Mouse (Mus musculus): ENCODE data around the gene Cmtm2b.
A peak's percentile ranks its signal among the peaks of the same experiment; 100 is the strongest.
"Not testable (repeated sequence)": the region's sequence is repeated elsewhere in the genome, so short reads cannot be mapped to it uniquely, and the experiment has no call there.

The Cmtm2b gene

GRCm38 (mm10) chr8:104321930-104322329 lies at the start of gene Cmtm2b:
Gene Cmtm2b, plus strand, starts transcription at chr8:104322230.
- not testable (repeated sequence) for DNase-seq (ENCODE audit: low spot score in 2 of 2)

DNA sequence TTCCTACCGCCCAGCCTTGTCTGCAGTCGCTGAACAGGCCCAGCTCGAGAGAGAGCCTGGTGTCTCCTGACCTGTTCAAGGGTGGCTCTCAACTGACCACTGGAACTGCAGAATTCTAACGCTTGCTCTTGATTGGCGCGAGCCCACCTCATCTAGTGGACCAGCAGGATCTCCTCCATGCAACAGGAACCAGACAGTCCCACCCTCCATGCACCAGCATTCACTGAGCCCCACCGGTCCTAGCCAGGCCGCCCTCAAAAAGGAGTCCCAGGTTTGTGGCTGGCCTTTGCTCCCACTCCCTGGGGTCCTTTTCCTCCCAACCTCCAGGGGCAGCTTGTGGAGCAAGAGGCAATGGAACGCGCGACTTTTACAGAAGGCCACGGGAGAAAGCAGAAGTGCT lies 28.9 kb upstream of the Cmtm2b start, which contains the start of gene Cmtm2a:
Gene Cmtm2a, minus strand, starts transcription at position 101 of the 400 bp plus-strand sequence.
- not testable (repeated sequence) for DNase-seq (ENCODE audit: low spot score in 2 of 2)

DNA sequence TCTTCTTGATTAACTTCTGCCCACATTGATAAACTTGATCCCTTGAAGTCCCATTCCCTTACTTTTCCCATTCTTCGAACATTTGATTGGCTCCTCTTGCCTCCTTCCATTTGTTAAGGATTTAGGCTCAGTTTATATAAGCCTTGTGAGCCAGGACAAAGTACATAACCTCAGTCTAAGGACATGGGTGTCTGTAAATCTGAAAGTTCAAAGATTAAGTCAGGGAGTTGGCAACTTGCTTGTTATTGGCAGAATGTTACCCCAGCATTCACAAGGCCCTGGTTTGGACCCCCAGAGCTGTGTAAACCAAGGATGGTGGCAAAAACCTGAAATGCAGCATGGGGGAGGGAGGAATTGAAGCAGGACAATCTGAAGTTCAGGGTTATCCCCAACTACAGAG lies 27.6 kb upstream of the Cmtm2b start:
- no peak for DNase-seq (ENCODE audit: low spot score in 2 of 2)

DNA sequence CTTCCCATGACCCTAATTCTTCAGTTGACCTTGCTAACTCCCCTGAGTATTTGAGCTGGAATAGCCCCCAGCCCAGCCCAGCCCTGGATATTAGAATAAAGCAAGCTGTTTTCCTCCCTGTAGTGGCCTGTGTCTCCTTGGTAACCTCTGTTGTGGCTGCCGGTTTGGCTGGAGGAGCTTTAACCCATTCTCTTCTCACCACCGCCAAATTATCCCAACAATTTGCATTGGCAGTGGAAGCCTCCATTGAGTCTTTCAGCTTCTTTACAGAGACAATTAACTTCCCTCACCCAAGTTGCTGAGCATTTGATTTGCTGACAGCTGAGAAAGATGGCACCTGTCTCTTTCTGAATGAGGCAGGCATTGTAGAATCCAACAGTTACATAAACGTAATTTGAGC lies 20.5 kb upstream of the Cmtm2b start:
- DNase-seq (ENCODE audit: low spot score in 2 of 2): not testable (repeated sequence)

GRCm38 (mm10) chr8:104302536-104302935 lies 19.5 kb upstream of the Cmtm2b start:
- DNase-seq (ENCODE audit: low spot score in 2 of 2): not testable (repeated sequence)

GRCm38 (mm10) chr8:104304962-104305361 lies 17.1 kb upstream of the Cmtm2b start:
- no peak for DNase-seq (ENCODE audit: low spot score in 2 of 2)

DNA sequence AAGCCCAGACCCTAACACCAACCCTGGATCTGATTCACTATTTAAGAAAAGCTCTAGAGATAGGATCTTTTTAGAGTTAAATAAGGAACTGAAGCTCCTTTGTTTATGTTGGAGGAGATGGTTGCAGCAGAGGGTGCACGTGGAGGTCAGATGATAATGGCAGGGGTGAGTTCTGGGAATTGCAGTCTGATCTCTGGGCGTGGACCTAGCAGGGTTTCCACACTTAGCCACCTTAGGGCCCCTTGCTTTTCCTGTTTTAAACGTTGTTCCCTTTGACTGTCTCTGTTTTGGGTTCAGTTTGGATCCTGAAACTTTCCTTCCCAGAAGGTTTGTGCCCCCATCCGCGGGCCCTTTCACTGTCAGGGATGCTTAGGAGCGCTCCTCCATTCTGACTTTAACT lies 13.7 kb upstream of the Cmtm2b start:
- DNase-seq (ENCODE audit: low spot score in 2 of 2): not testable (repeated sequence)

- not testable (repeated sequence) for DNase-seq (ENCODE audit: low spot score in 2 of 2)
These were observed 12.4 kb upstream of the Cmtm2b start, which contains the start of the genes Gm45711 and Cmtm1 for GRCm38 (mm10) chr8:104309441-104310155. Gene Gm45711, minus strand, starts transcription at chr8:104310081. Gene Cmtm1, minus strand, starts transcription at chr8:104310145.

GRCm38 (mm10) chr8:104312023-104312422 lies 10.0 kb upstream of the Cmtm2b start:
- DNase-seq (ENCODE audit: low spot score in 2 of 2): not testable (repeated sequence)

DNA sequence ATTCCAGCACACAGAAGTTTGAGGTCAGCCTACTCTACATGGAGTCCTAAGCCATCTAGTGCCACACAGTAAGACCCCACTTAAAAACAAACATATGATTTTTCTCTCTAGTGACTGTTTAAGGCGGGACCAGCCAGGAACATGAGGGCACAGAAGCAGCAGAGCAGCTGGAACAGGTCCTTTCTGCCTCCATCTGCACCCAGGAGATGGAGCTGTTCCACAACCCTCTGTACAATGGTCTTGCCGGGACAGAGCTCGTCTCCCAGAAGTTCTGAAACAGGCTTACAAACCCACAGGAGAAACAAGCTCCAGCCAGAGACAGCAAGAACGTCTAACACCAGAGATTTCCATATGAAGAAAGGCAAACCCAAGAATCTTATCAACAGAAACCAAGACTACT lies 8.7 kb upstream of the Cmtm2b start:
- DNase-seq (ENCODE audit: low spot score in 2 of 2): no peak

GRCm38 (mm10) chr8:104321267-104321666 lies 763 bp upstream of the Cmtm2b start, which contains the start of gene Gm11020:
Gene Gm11020, plus strand, starts transcription at chr8:104321567.
- DNase-seq (ENCODE audit: low spot score in 2 of 2): not testable (repeated sequence)

GRCm38 (mm10) chr8:104332665-104333631 lies 10.9 kb downstream of the Cmtm2b start:
- no peak for DNase-seq (ENCODE audit: low spot score in 2 of 2)

- DNase-seq (ENCODE audit: low spot score in 2 of 2): no peak
These were observed 11.8 kb downstream of the Cmtm2b start for GRCm38 (mm10) chr8:104333786-104334185.

GRCm38 (mm10) chr8:104334196-104334595 lies 12.2 kb downstream of the Cmtm2b start:
- no peak for DNase-seq (ENCODE audit: low spot score in 2 of 2)

DNA sequence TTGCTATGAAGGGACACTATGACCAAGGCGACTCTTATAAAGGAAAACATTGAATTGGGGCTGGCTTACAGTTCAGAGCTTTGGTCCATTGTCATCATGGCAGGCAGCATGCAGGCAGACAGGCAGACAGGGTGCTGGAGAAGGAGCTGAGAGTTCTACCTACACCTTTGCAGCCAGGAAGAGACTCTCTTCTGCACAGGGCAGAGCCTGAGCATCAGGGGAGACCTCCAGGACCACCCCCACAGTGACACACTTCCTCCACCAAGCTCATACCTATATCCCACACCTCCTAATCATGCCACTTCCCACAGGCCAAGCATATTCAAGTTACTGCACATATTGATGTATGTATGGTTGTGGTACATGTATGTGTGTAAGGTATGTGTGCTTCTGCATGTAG lies 14.8 kb downstream of the Cmtm2b start:
- DNase-seq (ENCODE audit: low spot score in 2 of 2): no peak

GRCm38 (mm10) chr8:104337890-104338289 lies 15.9 kb downstream of the Cmtm2b start:
- DNase-seq (ENCODE audit: low spot score in 2 of 2): no peak

- no peak for DNase-seq (ENCODE audit: low spot score in 2 of 2)
These were observed 17.4 kb downstream of the Cmtm2b start, which contains the start of gene Cmtm3 for GRCm38 (mm10) chr8:104339229-104339982. Gene Cmtm3, plus strand, starts transcription at chr8:104339410.

GRCm38 (mm10) chr8:104339983-104340232 lies 17.9 kb downstream of the Cmtm2b start:
- no peak for DNase-seq (ENCODE audit: low spot score in 2 of 2)

- DNase-seq (ENCODE audit: low spot score in 2 of 2): peak; percentile 45 to 70
These were observed 18.4 kb downstream of the Cmtm2b start for GRCm38 (mm10) chr8:104340233-104341105.

DNA sequence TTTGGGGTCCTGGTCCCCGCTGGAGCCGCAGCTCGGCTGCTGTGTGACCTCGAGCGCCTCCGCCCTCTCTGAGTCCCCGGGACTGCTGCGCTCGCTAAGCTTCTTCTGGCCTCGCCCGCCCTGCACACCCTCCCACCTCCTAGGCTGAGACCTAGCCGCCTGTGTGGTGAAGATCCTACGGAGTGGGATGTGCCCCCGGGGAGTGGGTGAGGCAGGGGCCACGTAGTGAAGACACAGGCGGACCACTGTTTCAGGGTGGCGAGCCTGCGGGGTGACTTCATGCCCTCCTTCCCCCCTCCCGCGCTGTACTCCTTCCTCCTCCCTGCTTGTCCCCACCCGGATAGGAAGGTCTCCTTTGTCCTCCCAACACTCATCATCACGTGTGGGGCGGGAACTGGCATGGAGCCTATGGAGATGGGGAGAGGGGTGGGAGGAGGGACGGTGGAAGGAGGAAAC lies 19.1 kb downstream of the Cmtm2b start:
- peak in 1 of 2 experiments; percentile 4 for DNase-seq (ENCODE audit: low spot score in 2 of 2)

- no peak for DNase-seq (ENCODE audit: low spot score in 2 of 2)
These were observed 19.6 kb downstream of the Cmtm2b start for GRCm38 (mm10) chr8:104341678-104342077.

Data from spleen, postnatal 14 days (tissue).